Mouse (Mus musculus) cerebellum, adult 11 months (tissue): Measurements from ENCODE around the gene Ccr9.
A peak's percentile ranks its signal among the peaks of the same experiment; 100 is the strongest.
"Not testable (repeated sequence)": the region's sequence is repeated elsewhere in the genome, so short reads cannot be mapped to it uniquely, and the experiment has no call there.

Source experiments
- DNase-seq: peaks from one replicate; pipeline ENCODE4 v3.0.0; 2022

Gene Ccr9

GRCm38 (mm10) chr9:123717186-123718008, 39.2 kb downstream of the Ccr9 start, which contains the start of gene Lztfl1:
Gene Lztfl1 (minus strand): TSS chr9:123717697.
- peak; percentile 93 for DNase-seq

- no peak for DNase-seq
Observed at GRCm38 (mm10) chr9:123722737-123723493, 44.7 kb downstream of the Ccr9 start.

- DNase-seq = no peak
Observed at GRCm38 (mm10) chr9:123731271-123731670, 53.0 kb downstream of the Ccr9 start.

GRCm38 (mm10) chr9:123734133-123734532, 55.9 kb downstream of the Ccr9 start:
- no peak for DNase-seq

GRCm38 (mm10) chr9:123740799-123741198, 62.6 kb downstream of the Ccr9 start:
- no peak for DNase-seq

- DNase-seq = not testable (repeated sequence)
Observed at GRCm38 (mm10) chr9:123749687-123750086, 71.4 kb downstream of the Ccr9 start.

- DNase-seq = no peak
Observed at GRCm38 (mm10) chr9:123754333-123754732, 76.1 kb downstream of the Ccr9 start.

- DNase-seq = no peak
Observed at GRCm38 (mm10) chr9:123756752-123757151, 78.5 kb downstream of the Ccr9 start.

- DNase-seq = no peak
Observed at GRCm38 (mm10) chr9:123757326-123757725, 79.1 kb downstream of the Ccr9 start.

- DNase-seq = no peak
Observed at GRCm38 (mm10) chr9:123758156-123758555, 79.9 kb downstream of the Ccr9 start.

- DNase-seq = no peak
Observed at GRCm38 (mm10) chr9:123758645-123759044, 80.4 kb downstream of the Ccr9 start.

GRCm38 (mm10) chr9:123760806-123761205, 82.6 kb downstream of the Ccr9 start:
- DNase-seq = no peak

- DNase-seq = no peak
Observed at GRCm38 (mm10) chr9:123762886-123763285, 84.6 kb downstream of the Ccr9 start.

GRCm38 (mm10) chr9:123763771-123764170, 85.5 kb downstream of the Ccr9 start:
- DNase-seq = no peak

GRCm38 (mm10) chr9:123766996-123767395, 88.8 kb downstream of the Ccr9 start:
- DNase-seq = no peak

- DNase-seq = no peak
Observed at GRCm38 (mm10) chr9:123768443-123768842, 90.2 kb downstream of the Ccr9 start.

GRCm38 (mm10) chr9:123769532-123769931, 91.3 kb downstream of the Ccr9 start:
- no peak for DNase-seq

GRCm38 (mm10) chr9:123773299-123773698, 95.1 kb downstream of the Ccr9 start:
- not testable (repeated sequence) for DNase-seq

GRCm38 (mm10) chr9:123788855-123789529, 110.8 kb downstream of the Ccr9 start:
- no peak for DNase-seq

GRCm38 (mm10) chr9:123796174-123796573, 117.9 kb downstream of the Ccr9 start:
- no peak for DNase-seq

GRCm38 (mm10) chr9:123801527-123801926, 123.3 kb downstream of the Ccr9 start:
- no peak for DNase-seq

- DNase-seq = no peak
Observed at GRCm38 (mm10) chr9:123802421-123802820, 124.2 kb downstream of the Ccr9 start.

- DNase-seq = no peak
Observed at GRCm38 (mm10) chr9:123802896-123803295, 124.7 kb downstream of the Ccr9 start.
